Mouse (Mus musculus) embryo, embryonic 11.5 days (tissue): ENCODE measurements around the gene Cit.

Source experiments
- DNase-seq: peaks from one replicate; pipeline ENCODE4 v3.0.0-alpha.2; 2012; ENCODE audit warnings: low read depth, low spot score

Gene Cit

GRCm38 (mm10) chr5:115958344-115958743, 113.3 kb downstream of the Cit start:
- no peak for DNase-seq

GRCm38 (mm10) chr5:115958814-115959213, 113.7 kb downstream of the Cit start:
- no peak for DNase-seq

GRCm38 (mm10) chr5:115961809-115962208, 116.7 kb downstream of the Cit start:
- DNase-seq, result no peak

GRCm38 (mm10) chr5:115971236-115971635, 126.2 kb downstream of the Cit start:
- DNase-seq, result no peak

- no peak for DNase-seq
Measured at GRCm38 (mm10) chr5:115975672-115976071, 130.6 kb downstream of the Cit start.

GRCm38 (mm10) chr5:115976446-115976845, 131.4 kb downstream of the Cit start:
- DNase-seq, result no peak

GRCm38 (mm10) chr5:115977266-115977665, 132.2 kb downstream of the Cit start:
- DNase-seq, result no peak

- peak; percentile 4 for DNase-seq
Measured at GRCm38 (mm10) chr5:115977757-115978156, 132.7 kb downstream of the Cit start.

- no peak for DNase-seq
Measured at GRCm38 (mm10) chr5:115978255-115978654, 133.2 kb downstream of the Cit start.

GRCm38 (mm10) chr5:115979134-115979696, 134.1 kb downstream of the Cit start:
- no peak for DNase-seq

- no peak for DNase-seq
Measured at GRCm38 (mm10) chr5:115980537-115980936, 135.5 kb downstream of the Cit start.

GRCm38 (mm10) chr5:115982671-115983373, 137.7 kb downstream of the Cit start:
- DNase-seq, result no peak

- no peak for DNase-seq
Measured at GRCm38 (mm10) chr5:115984392-115984791, 139.3 kb downstream of the Cit start.

- DNase-seq, result no peak
Measured at GRCm38 (mm10) chr5:115985101-115985500, 140.0 kb downstream of the Cit start.

- no peak for DNase-seq
Measured at GRCm38 (mm10) chr5:115987284-115987683, 142.2 kb downstream of the Cit start.

- no peak for DNase-seq
Measured at GRCm38 (mm10) chr5:115991717-115992116, 146.6 kb downstream of the Cit start.

- no peak for DNase-seq
Measured at GRCm38 (mm10) chr5:115994101-115994500, 149.0 kb downstream of the Cit start.

- DNase-seq, result no peak
Measured at GRCm38 (mm10) chr5:115997376-115997775, 152.3 kb downstream of the Cit start.

GRCm38 (mm10) chr5:116003154-116003553, 158.1 kb downstream of the Cit start:
- DNase-seq, result no peak

GRCm38 (mm10) chr5:116003825-116004224, 158.7 kb downstream of the Cit start:
- no peak for DNase-seq

GRCm38 (mm10) chr5:116004271-116004670, 159.2 kb downstream of the Cit start:
- DNase-seq, result no peak

- DNase-seq, result no peak
Measured at GRCm38 (mm10) chr5:116006324-116007099, 161.4 kb downstream of the Cit start.

GRCm38 (mm10) chr5:116007723-116008122, 162.6 kb downstream of the Cit start:
- no peak for DNase-seq
